Mouse (Mus musculus): Measurements from ENCODE around the gene Ctnnbl1.

Ctnnbl1 gene

DNA sequence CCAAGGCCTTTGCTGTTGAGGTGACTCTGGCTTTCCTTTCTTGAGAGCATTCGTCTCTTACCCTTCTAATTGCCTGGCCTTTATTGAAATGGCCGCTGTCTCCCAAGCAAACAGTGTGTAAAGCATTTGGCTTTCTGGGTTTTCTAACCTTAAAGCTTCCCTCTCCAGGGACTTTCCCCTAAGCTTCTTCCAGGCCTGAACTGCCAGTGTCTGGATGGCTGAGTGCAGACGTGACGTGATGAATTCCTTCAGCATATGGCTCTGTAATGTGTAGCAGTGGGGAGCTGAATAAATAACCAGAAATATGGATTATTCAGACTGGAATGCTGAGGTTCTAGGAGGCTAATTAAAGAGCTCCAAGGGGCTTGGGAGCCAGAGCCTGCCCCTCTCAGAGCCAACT is 84.1 kb downstream of the Ctnnbl1 start:
- no peak for DNase-seq (ENCODE audit: low read depth)

DNA sequence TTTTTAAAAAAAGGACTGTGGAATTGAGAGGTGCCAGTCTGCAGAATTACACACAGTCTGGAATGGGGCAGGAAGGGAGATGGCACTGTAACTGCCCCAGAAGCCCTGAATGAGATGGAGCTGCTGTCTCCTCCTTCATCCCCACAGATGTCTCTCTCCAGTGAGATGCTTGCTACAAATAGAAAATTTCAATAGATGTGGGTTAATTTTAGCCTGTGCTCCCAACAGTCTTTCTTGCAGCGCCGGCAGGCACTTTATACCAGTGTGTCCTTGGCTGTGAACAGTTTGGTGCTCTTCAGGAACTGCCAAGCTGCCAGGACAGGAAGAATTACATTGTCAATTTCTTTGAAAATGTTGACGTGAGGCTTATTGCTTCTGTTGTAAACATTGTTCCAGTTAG is 86.3 kb downstream of the Ctnnbl1 start:
- no peak for DNase-seq (ENCODE audit: low read depth)

DNA sequence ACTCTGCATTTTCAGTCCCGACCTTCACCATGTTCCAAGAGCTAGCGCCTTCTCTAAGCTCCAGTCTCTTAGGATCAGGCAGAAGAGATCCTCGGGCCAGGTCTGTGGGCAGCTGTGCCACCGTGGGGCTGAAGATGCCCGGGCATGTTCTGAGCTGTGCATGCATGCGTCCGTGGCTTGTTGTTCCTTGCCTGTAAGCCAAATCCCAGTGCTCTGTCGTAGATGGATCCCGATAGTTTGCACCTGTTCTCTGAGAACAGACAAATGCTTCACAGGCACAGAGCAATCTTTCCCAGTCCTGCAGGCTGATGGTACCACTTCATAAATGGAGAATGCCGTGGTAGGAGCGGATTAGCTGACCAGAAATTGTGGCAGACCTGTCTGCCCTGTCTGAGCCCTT is 87.0 kb downstream of the Ctnnbl1 start:
- no peak for DNase-seq (ENCODE audit: low read depth)

GRCm38 (mm10) chr2:157830101-157830500 is 92.9 kb downstream of the Ctnnbl1 start:
- no peak for DNase-seq (ENCODE audit: low read depth)

DNA sequence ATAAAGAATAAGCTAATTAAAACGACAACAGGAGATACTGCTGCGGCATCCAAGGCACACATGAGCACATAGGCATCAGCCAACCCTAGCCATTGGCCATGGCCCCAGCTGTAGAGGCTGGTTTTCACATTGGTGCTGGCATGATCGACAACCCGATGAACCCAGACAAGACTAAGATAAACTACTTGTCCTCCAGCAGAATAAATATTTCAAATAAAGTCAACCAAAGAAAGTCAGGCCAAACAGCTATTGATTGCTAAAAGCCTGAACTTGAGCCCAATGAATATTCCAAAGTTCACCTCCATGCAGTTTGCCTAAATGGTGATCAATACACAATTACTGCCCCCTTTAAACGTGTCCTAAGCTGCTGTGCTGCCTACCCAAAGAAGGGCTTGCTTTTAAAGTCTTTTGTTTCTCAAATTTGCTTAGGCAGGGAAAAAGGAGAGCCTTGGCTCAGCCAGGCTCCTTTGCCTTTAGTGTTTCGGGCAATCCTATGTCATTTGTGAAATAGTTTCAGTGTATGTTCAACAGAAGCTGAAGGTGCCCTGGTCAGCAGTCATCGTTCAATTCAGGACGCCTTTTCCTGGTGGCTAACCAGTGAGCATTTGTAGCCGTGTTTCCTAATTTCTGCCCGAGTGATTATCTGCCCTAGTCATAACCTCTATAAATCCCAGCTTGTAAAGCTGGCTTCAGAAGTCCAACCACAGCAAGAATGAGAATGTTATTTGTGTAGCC is 93.6 kb downstream of the Ctnnbl1 start:
- no peak for DNase-seq (ENCODE audit: low read depth)

DNA sequence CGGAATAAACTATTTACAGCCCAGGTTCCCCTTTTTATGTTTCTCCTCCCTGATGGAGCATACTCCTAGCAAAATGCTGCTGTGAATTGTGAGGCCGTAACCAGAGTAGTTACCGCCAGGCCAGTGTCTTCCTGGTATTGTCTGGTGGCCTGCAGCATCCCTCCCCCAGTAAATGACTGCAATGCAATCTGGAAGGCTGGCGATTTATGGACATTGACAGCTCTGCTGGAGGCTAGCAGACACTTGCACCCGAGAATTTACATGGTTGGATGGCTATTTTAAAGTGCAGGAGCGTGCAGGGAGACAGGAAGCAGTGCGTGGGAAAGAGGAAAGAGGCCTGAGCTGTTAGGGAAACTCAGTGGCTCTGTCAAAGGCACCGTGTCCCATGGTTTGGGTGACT is 99.8 kb downstream of the Ctnnbl1 start:
- no peak for DNase-seq (ENCODE audit: low read depth)

DNA sequence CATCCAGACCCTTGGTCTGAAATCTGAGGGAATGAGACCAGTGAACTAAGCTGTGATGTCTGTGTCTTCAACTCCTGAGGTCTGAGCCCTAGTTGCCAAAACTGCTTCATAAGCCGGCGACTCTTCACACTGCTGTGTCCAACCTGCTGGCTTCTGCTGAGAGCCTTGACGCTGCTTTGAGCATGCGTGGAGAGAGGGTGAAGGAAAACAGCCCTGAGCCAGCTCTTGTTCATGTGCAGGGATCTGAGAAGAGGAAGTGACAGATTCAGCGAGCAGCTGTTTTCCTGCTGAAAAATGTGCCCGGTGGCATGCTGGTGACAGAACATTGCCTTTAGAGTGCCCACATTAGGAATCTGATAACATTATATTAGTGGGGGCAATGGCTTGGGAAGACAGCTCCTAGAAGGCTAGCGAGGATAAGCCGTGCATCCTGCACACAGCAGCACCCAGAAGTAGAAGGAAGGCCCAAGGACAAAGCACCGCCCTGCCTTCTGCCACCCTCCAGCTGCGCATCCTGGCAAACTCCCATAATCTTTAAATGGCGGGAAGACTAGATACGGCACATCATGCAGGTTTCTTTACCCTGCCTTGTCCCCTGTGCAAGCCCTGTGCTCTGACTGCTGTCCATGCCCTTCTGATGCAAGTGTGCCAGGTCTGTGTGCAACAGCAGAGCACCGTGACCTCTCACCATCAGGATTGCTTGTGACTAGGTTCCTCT is 101.2 kb downstream of the Ctnnbl1 start:
- DNase-seq (ENCODE audit: low read depth) = no peak

DNA sequence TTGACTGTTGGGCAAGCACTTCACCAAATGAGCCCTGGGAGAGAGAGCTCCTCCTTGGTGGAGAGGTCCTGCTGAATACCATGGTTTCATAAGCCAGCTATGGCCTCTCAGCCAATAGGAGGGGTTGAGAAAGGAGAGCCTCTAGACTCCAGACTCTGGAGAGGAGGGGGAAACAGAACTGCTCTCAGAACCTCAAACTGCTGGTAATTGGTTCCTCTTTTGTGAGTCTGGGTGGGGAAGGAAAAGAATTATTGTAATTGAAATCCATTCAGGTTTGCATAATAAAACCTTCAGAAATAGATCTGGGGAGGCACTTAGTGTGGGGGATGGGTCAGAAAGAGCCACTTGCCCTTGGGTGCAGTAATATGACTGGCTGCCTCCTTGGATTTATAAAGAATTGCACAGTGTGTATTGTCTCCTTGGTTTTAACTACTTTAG is 103.5 kb downstream of the Ctnnbl1 start:
- DNase-seq (ENCODE audit: low read depth) = no peak

DNA sequence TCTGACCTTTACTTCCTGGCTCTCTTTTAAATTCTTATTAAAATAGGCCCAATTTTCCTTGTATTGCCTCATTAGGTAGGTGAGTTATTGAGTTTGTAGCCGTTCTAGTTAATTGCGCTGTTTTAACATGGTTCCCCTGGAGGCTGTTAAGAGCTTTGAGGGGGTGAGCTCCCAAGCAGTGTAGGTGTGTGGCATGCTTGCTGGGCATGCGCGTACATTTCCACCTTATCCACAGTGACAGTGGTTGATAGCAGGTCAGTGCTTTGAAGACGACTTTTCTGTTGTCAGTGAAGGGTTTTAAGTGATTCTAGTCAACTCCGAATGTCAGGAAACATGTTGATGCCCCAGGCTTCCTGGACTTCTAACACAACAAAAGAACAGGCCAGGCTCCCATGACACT is 103.9 kb downstream of the Ctnnbl1 start:
- no peak for DNase-seq (ENCODE audit: low read depth)

- no peak for DNase-seq (ENCODE audit: low read depth)
These were observed 107.5 kb downstream of the Ctnnbl1 start for GRCm38 (mm10) chr2:157844746-157845145.

DNA sequence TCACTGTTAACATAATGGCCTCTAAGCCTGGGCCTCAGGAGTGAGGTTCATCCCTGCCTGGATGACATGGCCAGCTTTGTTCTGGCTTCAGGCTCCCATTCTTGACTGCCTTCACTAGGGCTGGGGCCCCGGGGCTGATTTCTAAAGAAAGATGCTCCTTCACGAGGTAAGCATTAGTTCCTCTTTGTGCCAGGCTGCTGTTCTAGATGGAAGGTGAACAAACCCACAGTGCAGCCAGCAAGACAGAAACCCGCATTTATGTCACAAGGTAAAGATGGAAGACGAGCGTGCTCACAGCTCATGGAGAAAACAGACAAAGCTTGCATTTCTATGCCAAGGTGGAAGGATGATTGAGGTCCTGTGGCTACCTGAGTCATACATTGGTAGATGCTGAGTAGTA is 108.6 kb downstream of the Ctnnbl1 start:
- no peak for DNase-seq (ENCODE audit: low read depth)

DNA sequence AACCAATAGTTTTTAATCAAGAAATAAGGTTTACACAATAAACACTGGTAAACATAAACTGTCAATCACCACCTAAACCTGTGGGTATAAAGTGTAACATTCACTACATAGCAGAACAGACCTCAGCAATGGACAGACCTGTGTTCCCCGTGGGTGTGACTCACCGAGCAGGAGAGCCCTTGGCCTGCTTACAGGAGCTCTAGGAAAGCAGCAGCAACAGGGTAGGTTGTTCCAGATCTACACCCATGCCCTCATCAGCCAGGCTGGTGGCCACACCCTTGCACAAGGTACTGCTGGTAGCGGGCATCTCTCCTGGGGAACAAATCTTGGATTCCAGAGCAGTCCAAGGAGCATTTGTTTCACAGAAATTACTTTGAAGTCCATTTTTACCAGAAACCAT is 115.9 kb downstream of the Ctnnbl1 start:
- DNase-seq (ENCODE audit: low read depth) = peak; percentile 40

DNA sequence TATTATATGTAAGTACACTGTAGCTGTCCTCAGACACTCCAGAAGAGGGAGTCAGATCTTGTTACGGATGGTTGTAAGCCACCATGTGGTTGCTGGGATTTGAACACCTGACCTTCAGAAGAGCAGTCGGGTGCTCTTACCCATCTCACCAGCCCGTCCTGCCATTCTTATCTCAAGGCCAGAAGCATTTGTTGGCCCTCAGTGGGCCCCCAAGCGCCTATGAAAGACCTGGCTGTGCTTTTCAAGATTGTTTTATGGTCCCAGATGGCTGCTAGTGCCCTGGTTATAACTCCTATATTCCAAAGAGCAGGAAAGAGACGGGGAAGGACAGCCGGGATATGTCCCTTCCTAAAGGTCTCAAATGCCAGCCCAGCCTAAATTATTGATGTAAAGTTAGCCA is 118.6 kb downstream of the Ctnnbl1 start:
- DNase-seq (ENCODE audit: low read depth) = no peak

- DNase-seq (ENCODE audit: low read depth) = no peak
These were observed 120.3 kb downstream of the Ctnnbl1 start for GRCm38 (mm10) chr2:157857496-157857895.

- no peak for DNase-seq (ENCODE audit: low read depth)
These were observed 121.1 kb downstream of the Ctnnbl1 start for GRCm38 (mm10) chr2:157858317-157858716.

DNA sequence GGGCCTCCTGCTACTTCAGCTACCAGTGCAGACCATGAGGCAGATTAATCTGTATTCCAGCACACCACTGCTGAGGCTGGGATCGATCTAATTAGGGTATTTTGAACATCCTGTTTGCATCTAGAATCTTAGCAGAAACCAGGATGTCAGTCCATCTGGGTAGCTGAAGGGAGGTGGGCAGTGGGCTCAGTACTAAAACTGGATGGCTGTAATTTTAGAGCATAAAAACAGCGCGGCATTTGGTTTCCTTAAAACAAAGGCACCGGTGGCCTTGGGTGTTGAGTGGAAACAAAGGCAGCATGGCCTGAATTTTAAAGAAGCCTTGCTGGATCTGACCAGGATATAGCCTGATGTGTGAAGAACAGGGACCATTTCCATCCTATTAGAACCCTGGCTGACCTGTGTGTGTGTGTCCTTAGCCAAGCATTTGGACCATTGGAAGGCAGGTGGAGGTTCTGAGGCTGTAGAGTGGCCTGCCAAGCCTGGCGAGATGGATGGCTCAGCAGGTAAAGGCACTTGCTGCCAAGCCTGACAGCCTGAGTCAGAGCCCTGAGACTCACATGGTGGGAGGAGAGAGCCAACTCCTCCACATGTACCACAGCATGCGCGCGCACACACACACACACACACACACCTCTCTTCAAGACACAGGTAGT is 122.0 kb downstream of the Ctnnbl1 start:
- DNase-seq (ENCODE audit: low read depth) = peak; percentile 5

DNA sequence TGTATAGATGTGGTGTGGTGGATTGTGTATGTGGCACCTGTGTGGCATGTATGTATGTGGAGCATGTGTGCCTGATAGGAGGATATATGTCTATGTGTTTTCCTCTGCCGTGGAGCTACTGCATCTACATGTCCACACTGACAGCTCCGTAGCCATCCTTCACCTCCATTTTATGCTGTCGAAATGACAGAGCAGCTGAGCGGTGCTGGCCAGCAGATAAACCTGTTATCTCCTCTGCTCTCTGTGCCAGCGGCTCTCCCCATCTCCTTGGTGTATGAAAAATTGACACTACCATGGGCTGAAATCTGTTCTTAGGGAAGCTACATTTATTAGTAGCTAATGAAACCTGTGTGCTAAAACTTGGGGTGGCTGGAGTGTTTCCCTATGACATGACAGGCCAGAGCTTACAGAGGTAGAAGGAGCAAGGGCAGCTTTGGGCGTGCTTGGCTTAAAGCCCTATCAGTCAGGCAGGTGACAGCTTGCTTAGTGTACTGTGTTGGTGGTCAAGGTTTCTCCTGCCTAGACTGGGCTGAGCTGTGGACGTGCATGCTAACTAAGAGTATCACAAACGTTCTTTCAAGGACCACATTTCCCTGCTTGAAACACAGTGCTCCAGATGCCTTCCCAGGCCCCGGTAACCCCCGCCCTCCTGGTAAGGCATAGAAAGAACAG is 124.2 kb downstream of the Ctnnbl1 start:
- DNase-seq (ENCODE audit: low read depth) = no peak

DNA sequence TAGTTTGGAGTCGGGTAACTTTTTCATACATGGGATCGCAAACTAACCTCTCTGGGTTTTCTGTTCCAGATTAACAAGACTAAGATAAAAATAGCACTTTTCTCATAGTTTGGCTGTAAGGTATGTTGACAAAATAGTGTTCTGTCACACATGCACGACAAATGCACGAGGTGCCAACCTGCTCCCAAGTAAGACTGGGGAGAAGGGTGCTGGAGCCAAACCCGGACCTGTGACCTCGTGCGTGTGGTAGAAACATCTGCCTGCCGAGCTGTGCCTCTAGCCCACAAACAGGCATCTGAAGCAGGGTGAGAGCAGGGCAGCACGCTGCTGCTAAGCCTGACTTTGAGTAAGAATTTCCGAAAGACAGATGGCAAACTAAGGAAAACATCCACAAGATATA is 125.1 kb downstream of the Ctnnbl1 start:
- DNase-seq (ENCODE audit: low read depth) = peak; percentile 4

DNA sequence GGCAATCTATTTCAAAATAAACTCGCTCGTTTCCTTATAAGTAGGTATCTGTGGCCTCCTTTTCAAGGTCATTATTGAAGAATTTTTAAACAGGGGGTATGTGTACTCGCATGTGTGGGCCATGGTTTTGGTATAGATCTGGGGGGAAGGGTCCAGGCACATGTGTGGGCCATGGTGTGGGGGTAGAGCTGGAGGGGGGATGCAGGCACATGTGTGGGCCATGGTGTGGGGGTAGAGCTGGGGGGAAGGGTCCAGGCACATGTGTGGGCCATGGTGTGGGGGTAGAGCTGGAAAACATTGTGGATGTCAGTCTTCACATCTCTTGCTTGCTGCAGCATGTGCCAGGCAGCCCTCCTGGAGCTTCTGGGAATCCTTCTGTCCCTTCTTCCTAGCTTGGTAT is 129.9 kb downstream of the Ctnnbl1 start:
- DNase-seq (ENCODE audit: low read depth) = no peak

- DNase-seq (ENCODE audit: low read depth) = no peak
These were observed 133.0 kb downstream of the Ctnnbl1 start for GRCm38 (mm10) chr2:157870247-157870646.

DNA sequence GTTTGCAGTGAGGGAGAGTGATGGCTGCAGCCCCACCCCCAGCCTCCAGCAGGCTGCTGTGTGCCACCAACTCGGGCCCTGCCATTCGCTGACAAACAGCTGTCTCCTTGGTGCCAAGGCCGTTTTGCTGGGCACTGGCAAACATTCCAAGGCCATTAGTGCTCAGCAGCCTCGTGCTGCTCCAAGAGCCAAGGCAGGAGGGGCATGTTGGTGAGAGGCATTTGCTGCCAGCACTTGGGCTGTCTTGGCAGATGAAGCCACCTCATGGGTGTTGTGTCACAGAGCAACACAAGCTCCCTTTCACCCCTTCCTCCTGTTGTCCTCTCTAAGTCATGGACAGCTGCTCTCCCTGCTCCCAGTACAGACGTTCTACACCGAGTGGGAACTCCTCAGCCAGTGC is 136.0 kb downstream of the Ctnnbl1 start:
- DNase-seq (ENCODE audit: low read depth) = peak; percentile 21

DNA sequence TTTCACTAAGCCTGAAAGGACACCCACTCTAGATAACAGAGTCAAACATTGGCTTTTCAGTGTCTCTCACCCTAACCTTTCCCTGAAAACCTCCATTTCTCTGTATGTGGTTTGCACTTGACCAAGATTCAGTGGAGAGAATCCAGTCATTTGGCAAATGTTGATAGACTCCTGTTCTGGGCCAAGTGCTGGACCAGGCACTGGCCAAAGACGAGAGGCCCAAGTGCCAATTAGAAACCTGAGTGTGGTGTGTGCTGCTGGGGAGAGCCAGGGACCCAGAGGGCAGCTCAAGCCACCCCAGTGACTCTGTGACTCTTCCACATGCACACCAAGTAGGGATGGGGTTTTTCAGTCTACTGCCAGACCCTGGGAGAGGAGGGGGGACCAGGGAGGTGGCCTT is 136.5 kb downstream of the Ctnnbl1 start:
- DNase-seq (ENCODE audit: low read depth) = no peak

DNA sequence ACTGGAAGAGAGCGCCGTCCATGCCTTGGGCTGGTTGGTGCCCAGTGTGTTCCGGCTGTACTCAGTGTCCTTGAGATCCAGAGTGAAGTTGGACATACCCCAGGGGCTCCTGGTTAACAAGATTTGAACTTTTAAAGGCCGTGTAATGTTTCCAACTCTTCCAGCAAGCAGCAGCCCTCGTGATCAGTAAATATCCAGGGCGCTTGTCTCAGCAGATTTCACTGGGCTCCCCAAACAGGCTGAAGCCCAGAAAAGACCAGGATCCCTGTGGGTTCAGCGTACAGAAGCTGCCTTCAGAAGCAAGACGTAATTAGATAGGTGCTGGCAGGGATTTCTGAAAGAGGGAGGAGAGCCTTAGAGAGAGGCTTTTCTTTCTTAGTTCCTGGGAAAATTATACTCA is 137.9 kb downstream of the Ctnnbl1 start:
- no peak for DNase-seq (ENCODE audit: low read depth)
